Mouse (Mus musculus) midbrain, embryonic 16.5 days (tissue): ENCODE results near the gene Bax. TPM values are rescaled to one million over a fixed set of nuclear protein-coding genes. Genes with fewer than 3 reads are reported as not detected.
"Not testable (repeated sequence)": the region's sequence is repeated elsewhere in the genome, so short reads cannot be mapped to it uniquely, and the experiment has no call there.

Experiments used
- ATAC-seq: fragments of 200-750 bp; cut with Nextera tagmentation; 2 replicates; pipeline ENCODE4 v1.8.0; 2017; ENCODE audit warnings: moderate TSS enrichment
- H3K27ac ChIP-seq: fragments of 300-500 bp; sonication (generic); 2 replicates; pipeline ENCODE4 v1.5.1; 2014; ENCODE audit warnings: mild to moderate bottlenecking, low read length, mixed read lengths
- H3K27me3 ChIP-seq: fragments of 300-500 bp; sonication (generic); 2 replicates; pipeline ENCODE4 v1.6.1; 2014; ENCODE audit warnings: low read depth, low read length, mixed read lengths; ENCODE audit not compliant: control insufficient read depth, insufficient read depth
- H3K36me3 ChIP-seq: fragments of 300-500 bp; sonication (generic); 2 replicates; pipeline ENCODE4 v1.6.1; 2014; ENCODE audit warnings: mild to moderate bottlenecking, low read length, moderate library complexity, mixed read lengths; ENCODE audit not compliant: control insufficient read depth, insufficient read depth
- H3K4me1 ChIP-seq: fragments of 300-500 bp; sonication (generic); 2 replicates; pipeline ENCODE4 v1.6.1; 2014; ENCODE audit warnings: mild to moderate bottlenecking, low read length, mixed read lengths; ENCODE audit not compliant: control insufficient read depth, insufficient read depth
- H3K4me2 ChIP-seq: fragments of 300-500 bp; sonication (generic); 2 replicates; pipeline ENCODE4 v1.6.1; 2014; ENCODE audit warnings: mild to moderate bottlenecking, low read length, mixed read lengths
- H3K4me3 ChIP-seq: fragments of 300-500 bp; sonication (generic); 2 replicates; pipeline ENCODE4 v1.5.1; 2014; ENCODE audit warnings: low read depth, mild to moderate bottlenecking, low read length, moderate library complexity, mixed read lengths
- H3K9ac ChIP-seq: fragments of 300-500 bp; sonication (generic); 2 replicates; pipeline ENCODE4 v1.6.1; 2014; ENCODE audit warnings: low read depth, low read length, mixed read lengths
- H3K9me3 ChIP-seq: fragments of 300-500 bp; sonication (generic); replicated peaks from 2 replicates; pipeline ENCODE4 v1.6.1; 2014; ENCODE audit warnings: mild to moderate bottlenecking, low read length, mixed read lengths; ENCODE audit not compliant: control insufficient read depth, poor library complexity, severe bottlenecking
- WGBS: fragments of 180-500 bp; shearing (Covaris S2); extraction: QIAGEN DNeasy Blood & Tissue Kit; methylation state at CpG from one replicate; pipeline ENCODE4 v1.1.7; 2014; 5-methylcytosine and 5-hydroxymethylcytosine counted together
- polyA plus RNA-seq: library from polyadenylated mRNA; unstranded; fragments of >200 nt; fragmentation: Nextera tagmentation; extraction: Ambion mirVana; gene quantifications from 2 replicates; pipeline ENCODE4 v1.2.1, GENCODE M21; 2015

The Bax gene
- polyA plus RNA-seq, 1 experiment from 2014 or later = 232 TPM

DNA sequence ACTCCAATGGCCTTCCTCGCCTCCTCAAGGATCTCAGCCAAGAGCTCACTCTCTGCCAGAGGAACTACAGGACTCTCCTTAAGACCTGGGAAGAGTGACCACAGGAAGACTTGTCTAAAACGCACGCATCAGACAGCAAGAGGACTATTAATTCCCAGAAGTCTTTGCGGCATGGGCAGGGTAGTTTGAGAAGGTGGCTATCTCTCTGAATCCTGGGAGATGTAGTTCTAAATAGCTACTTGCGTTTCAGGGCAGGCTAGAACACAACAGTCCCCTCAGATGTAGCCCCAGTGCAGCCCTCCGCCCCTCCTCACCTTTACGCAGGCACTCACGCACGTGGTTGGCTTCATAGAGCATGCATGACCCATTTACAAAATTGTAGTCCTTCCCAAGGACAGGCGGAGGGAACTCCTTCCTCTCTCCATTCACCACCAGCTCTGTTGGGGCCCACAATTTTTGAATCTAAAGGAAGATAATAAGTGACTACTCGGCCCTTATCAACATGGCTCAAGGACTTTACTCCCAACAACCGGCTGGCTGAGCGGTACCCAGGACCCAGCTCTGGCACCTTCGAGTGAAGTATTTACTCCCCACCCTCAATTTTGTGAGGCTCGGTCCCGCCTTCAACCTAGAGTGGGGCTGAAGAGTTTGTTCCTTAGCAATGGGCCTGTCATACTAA, 8.7 kb upstream of the Bax start:
- ATAC-seq = 0 out of 2 replicates have a peak, but pooled peaks have one; percentile 18
- 77% methylated on average over 16 of the region's 16 CpGs for WGBS

DNA sequence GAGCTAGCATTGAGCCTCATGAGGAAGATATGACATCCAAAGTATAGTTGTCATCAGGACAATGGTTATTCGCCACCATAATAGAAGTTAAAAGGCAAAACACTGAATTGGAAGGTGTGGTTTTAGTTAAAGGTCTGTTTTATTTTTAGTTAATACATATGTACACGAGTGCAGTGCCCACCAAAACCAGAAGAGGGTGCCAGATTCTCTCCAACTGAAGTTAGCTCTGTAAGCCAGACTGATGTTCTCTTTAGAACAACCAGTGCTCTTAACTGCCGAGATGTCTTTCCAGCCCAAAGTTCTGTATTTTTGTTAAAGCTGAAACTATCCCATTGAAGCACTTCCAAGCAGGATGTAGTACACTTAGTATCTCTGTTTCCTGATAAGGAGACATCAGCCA, 4.2 kb upstream of the Bax start:
- no peaks in the 10 kb centered on the region for H3K27me3 ChIP-seq
- WGBS = 6% methylated on average over 3 of the region's 3 CpGs
- no peak for ATAC-seq
- no peak overlapping the region for H3K4me2 ChIP-seq
- H3K36me3 ChIP-seq = no peaks in the 10 kb centered on the region
- peaks cover 8% of the 10 kb centered on the region for H3K4me1 ChIP-seq
- no peak overlapping the region for H3K9ac ChIP-seq
- no peaks in the 10 kb centered on the region for H3K9me3 ChIP-seq
- H3K27ac ChIP-seq = no peak overlapping the region
- no peak overlapping the region for H3K4me3 ChIP-seq

More for the DNA sequence above, 8.7 kb upstream of the Bax start:
- Histone ChIP-seq H3K9me3 (no peaks in the 10 kb centered on the region), H3K9ac (no peak overlapping the region), H3K4me2 (peak overlapping the region; percentile 33), H3K4me1 (no peaks in the 10 kb centered on the region), H3K27me3 (no peaks in the 10 kb centered on the region), H3K27ac (no peak overlapping the region), H3K4me3 (no peak overlapping the region), H3K36me3 (no peaks in the 10 kb centered on the region)

DNA sequence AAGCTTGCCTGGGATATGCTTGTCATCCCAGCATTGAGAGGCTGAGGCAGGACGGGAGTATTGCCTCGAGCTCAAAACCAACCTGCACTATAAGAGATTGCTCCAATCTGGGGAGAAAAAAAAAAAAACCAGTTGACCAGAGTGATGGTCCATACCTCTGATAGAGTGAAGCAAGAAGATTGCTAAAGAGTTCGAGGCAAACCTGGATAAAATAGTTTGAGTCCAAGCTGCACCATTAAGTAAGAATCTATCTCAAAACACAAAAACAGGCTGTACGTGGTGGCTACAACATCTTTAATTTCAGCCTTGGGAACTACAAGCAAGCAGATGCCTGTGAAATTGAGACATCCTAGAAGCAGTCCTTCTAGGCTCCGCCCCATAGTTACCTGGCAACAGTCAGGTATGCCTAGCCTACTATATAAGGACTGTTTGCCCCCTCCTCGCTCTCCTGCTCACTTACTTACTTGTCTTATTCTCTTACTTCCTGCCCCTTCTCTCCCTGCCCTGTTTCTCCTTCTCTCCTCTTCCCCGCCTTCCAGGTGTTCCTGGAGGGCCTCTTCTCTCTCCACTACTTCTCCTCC, 482 bp upstream of the Bax start:
- peak; percentile 36 for ATAC-seq
- Histone ChIP-seq H3K4me2 (peak overlapping the region; percentile 62), H3K27ac (peak overlapping the region; percentile 78; the same call in 1 of the 2 replicates), H3K27me3 (no peaks in the 10 kb centered on the region), H3K4me1 (peaks cover 19% of the 10 kb centered on the region), H3K4me3 (peak overlapping the region; percentile 92), H3K36me3 (peaks cover 16% of the 10 kb centered on the region), H3K9ac (peak overlapping the region; percentile 91), H3K9me3 (no peaks in the 10 kb centered on the region)
- 32% methylated on average over 7 of the region's 7 CpGs for WGBS

DNA sequence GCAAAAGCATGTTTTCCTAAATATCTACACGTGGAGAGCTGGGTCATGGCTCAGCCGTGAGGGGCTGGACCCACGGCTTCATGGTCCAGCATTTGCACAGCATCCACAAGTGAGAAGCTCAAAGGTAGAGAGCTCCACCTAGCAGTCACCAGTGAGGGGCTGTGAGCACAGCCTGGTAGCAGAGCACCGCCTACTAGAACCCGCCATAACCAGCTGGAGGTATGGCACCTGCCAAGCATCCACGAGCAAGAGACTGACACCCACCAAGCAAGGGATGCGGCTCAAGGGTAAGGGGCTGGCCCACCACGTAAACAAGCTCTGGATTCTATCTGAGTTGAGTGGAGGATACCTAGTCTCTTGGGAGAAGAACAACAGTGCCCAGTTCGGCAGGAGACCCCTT, 1.1 kb downstream of the Bax start:
- ATAC-seq = peak; percentile 2; the same call in 1 of the 2 replicates
- Histone ChIP-seq H3K36me3 (peaks cover 18% of the 10 kb centered on the region), H3K4me3 (peak overlapping the region; percentile 92), H3K27ac (no peak overlapping the region), H3K9ac (peak overlapping the region; percentile 91), H3K9me3 (no peaks in the 10 kb centered on the region), H3K4me2 (peak overlapping the region; percentile 96), H3K4me1 (peaks cover 27% of the 10 kb centered on the region), H3K27me3 (no peaks in the 10 kb centered on the region)
- WGBS = 82% methylated on average over 9 of the region's 9 CpGs

DNA sequence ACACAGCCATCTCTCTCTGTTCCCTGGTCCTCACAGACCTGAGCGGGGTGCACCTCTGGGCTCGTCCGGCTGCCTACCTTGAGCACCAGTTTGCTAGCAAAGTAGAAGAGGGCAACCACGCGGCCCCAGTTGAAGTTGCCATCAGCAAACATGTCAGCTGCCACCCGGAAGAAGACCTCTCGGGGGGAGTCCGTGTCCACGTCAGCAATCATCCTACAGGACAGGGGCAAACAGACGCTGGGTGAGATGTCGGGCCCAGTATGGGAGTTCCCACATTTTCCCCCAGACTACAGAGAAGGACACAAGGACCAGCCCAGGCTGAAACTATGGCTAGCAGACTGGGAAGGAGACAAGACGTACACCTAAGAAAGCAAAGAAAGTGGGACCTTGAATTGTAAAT, 1.6 kb downstream of the Bax start:
- 97% methylated on average over 12 of the region's 12 CpGs for WGBS
- Histone ChIP-seq H3K36me3 (peaks cover 18% of the 10 kb centered on the region), H3K27me3 (no peaks in the 10 kb centered on the region), H3K9ac (no peak overlapping the region), H3K4me2 (peak overlapping the region; percentile 96; the same call in 1 of the 2 replicates), H3K9me3 (no peaks in the 10 kb centered on the region), H3K4me3 (no peak overlapping the region), H3K4me1 (peaks cover 32% of the 10 kb centered on the region), H3K27ac (no peak overlapping the region)
- no peak for ATAC-seq

DNA sequence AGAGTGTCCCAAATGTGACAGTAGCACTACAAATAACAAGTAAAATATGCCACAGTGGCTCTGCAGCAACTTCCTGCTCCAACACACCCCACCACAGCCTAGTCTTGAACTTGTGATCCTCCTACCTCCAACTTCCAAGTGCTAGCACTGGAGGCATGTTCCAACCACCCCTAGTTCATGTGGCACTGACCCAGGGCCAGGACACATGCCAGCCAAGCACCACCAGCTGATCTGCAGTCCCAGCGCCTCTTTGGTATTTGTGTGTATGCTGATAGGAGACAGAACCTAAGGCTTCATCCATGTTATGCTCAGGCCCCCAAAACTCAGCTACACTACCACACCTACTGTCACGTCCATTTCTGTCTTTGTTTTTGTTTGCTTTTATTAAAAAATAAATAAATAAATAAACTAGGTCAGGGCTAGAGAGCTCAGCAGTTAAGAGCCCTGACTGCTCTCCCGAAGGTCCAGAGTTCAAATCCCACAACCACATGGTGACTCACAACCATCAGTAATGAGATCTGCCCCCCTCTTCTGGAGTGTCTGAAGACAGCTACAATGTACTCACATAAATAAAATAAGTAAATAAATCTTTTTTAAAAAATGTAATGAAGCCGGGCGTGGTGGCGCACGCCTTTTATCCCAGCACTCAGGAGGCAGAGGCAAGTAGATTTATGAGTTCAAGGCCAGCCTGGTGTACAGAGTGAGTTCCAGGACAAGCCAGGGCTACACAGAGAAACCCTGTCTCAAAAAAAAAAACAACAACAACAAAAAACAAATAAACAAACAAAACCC, 2.5 kb downstream of the Bax start:
- Histone ChIP-seq H3K9me3 (no peaks in the 10 kb centered on the region), H3K9ac (no peak overlapping the region), H3K4me3 (no peak overlapping the region), H3K4me1 (peaks cover 33% of the 10 kb centered on the region), H3K27ac (no peak overlapping the region), H3K36me3 (peaks cover 18% of the 10 kb centered on the region), H3K4me2 (no peak overlapping the region), H3K27me3 (no peaks in the 10 kb centered on the region)
- ATAC-seq = no peak
- WGBS = 96% methylated on average over 7 of the region's 7 CpGs

DNA sequence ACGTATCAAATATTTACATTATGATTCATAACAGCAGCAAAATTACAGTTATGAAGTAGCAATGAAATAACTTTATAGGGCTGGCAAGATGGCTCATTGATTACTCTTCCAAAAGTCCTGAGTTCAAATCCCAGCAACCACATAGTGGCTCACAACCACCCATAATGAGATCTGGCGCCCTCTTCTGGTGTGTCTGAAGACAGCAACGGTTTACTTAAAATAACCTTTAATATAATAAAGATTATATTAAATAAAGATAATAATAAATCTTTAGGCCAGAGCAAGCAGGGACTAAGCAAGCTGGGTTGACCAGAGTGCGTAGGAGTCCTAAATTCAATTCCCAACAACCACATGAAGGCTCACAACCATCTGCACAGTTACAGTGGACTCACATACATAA, 3.8 kb downstream of the Bax start:
- H3K27me3 ChIP-seq, H3K9me3 ChIP-seq, H3K27ac ChIP-seq, H3K4me3 ChIP-seq, H3K4me2 ChIP-seq, ATAC-seq, H3K9ac ChIP-seq: not testable (repeated sequence)
- Histone ChIP-seq H3K4me1 (peaks cover 37% of the 10 kb centered on the region), H3K36me3 (peaks cover 23% of the 10 kb centered on the region)
- WGBS = 78% methylated on average over 4 of the region's 4 CpGs

DNA sequence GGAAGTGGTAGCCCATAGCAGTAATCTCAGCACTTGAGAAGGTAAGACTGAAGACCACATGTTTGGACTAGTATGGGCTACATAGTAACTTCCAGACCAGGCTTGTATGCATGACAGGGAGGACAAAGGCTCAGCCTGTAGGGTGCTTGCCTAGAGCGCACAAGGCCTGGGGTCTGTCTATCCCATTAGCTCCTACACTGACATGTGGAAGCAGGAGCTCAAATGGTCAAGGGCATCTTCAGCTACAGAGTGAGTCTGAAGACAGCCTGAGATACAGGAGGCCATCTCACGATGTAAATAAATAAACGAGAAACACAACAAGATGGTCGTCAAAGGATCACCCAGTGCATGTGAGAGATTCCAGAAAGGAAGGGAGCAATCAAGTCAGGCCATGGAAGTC, 4.4 kb downstream of the Bax start:
- Histone ChIP-seq H3K4me1 (peaks cover 41% of the 10 kb centered on the region), H3K27ac (no peak overlapping the region), H3K4me3 (no peak overlapping the region), H3K4me2 (no peak overlapping the region), H3K36me3 (peaks cover 28% of the 10 kb centered on the region), H3K9ac (no peak overlapping the region), H3K9me3 (no peaks in the 10 kb centered on the region), H3K27me3 (no peaks in the 10 kb centered on the region)
- no peak for ATAC-seq
- 86% methylated on average over 4 of the region's 4 CpGs for WGBS

DNA sequence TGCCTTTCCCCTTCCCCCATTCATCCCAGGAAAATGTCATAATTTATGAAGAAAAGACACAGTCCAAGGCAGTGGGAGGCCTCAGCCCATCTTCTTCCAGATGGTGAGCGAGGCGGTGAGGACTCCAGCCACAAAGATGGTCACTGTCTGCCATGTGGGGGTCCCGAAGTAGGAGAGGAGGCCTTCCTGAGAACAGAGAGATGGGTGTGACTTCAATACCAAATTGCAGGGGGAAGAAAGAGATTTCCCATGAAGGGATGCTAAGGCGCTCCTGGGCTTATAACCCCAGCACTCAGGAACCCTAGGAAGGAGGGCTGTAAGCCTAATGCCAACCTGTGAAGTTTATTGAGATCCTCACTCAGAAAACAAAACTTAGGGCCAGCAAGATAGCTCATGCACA, 4.9 kb downstream of the Bax start:
- H3K27me3 ChIP-seq = no peaks in the 10 kb centered on the region
- H3K9ac ChIP-seq = no peak overlapping the region
- H3K27ac ChIP-seq = no peak overlapping the region
- H3K4me3 ChIP-seq = no peak overlapping the region
- whole genome bisulfite sequencing = 93% methylated on average over 4 of the region's 4 CpGs
- peaks cover 32% of the 10 kb centered on the region for H3K36me3 ChIP-seq
- no peaks in the 10 kb centered on the region for H3K9me3 ChIP-seq
- no peak for ATAC-seq
- no peak overlapping the region for H3K4me2 ChIP-seq
- peaks cover 43% of the 10 kb centered on the region for H3K4me1 ChIP-seq
